Mouse (Mus musculus) midbrain, embryonic 10.5 days (tissue): ENCODE results near the gene Krtap8-1. TPM values are rescaled to one million over a fixed set of nuclear protein-coding genes. Genes with fewer than 3 reads are reported as not detected.

Experiments
- DNase-seq: peaks from one replicate; pipeline ENCODE4 v3.0.0-alpha.2; 2017; ENCODE audit warnings: low spot score
- H3K27ac ChIP-seq: fragments of 300-500 bp; sonication (generic); replicated peaks from 2 replicates; pipeline ENCODE4 v1.5.1; 2016; ENCODE audit warnings: mild to moderate bottlenecking
- H3K27me3 ChIP-seq: fragments of 300-500 bp; sonication (generic); 2 replicates; pipeline ENCODE4 v1.6.1; 2016; ENCODE audit warnings: low read depth, mild to moderate bottlenecking; ENCODE audit not compliant: poor library complexity, severe bottlenecking
- H3K36me3 ChIP-seq: fragments of 300-500 bp; sonication (generic); 2 replicates; pipeline ENCODE4 v1.6.1; 2016; ENCODE audit warnings: mild to moderate bottlenecking, moderate library complexity
- H3K4me1 ChIP-seq: fragments of 300-500 bp; sonication (generic); 2 replicates; pipeline ENCODE4 v1.6.1; 2016
- H3K4me3 ChIP-seq: fragments of 300-500 bp; sonication (generic); 2 replicates; pipeline ENCODE4 v1.5.1; 2016; ENCODE audit warnings: mild to moderate bottlenecking, moderate library complexity
- H3K9me3 ChIP-seq: fragments of 300-500 bp; sonication (generic); replicated peaks from 2 replicates; pipeline ENCODE4 v1.6.1; 2016; ENCODE audit warnings: mild to moderate bottlenecking
- WGBS: fragments of 180-500 bp; shearing (Covaris S2); methylation state at CpG from one replicate; pipeline ENCODE4 v1.1.7; 2016; 5-methylcytosine and 5-hydroxymethylcytosine counted together
- polyA plus RNA-seq: library from polyadenylated mRNA; unstranded; fragments of >200 nt; fragmentation: Nextera tagmentation; extraction: Ambion mirVana; gene quantifications from 2 replicates; pipeline ENCODE4 v1.2.1, GENCODE M21; 2016

Gene Krtap8-1
- polyA plus RNA-seq, result 0.25 TPM in 1 of 2 replicates, not detected in the other

DNA sequence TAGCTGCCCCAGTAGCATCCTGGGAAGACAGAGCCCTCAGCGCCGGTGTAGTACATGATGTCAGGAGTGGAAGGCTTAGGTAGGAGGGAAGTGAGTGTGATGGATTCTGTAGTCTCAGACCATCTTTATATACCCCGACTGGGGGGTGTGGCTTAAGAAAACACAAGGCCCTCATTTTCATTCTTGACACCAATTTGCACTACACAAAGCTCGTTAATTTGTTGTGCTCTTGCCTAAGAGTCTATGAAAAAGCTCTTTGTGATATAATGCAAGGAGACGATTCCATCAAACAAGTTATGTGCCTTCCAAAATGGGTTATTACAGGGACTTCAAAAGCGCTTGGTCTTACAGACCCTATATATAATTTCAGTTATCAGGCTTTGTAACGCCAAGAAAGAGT is at the start of gene Krtap8-1:
Gene Krtap8-1, minus strand, starts transcription at position 101 of the 400 bp plus-strand sequence.
- no peak for DNase-seq
- Histone ChIP-seq H3K27ac (no peak within 1 kb of the TSS), H3K27me3 (no peaks in the 10 kb centered on the region), H3K9me3 (no peaks in the 10 kb centered on the region), H3K4me3 (no peak within 1 kb of the TSS), H3K4me1 (no peaks in the 10 kb centered on the region), H3K36me3 (no peaks in the 10 kb centered on the region)
- WGBS, result 89% methylated on average over 7 of the region's 7 CpGs

DNA sequence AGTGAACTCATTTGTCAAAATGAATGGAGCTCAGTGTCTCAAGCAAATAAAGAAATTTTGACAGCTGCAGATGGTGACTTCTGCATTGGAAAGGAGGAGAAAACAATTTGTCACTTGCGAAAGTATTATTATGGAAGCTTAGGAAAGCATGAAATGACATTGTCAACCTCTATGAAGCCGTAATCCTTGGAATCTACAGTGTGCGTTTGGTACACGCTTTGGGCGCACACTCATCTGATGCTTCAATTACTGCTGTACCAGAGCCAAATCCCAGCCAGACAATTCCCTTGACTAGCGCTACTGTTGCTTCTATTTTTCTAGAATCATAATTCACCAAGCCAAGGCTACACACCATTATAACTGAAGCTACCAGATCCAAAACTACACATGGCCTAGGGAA is 49.6 kb upstream of the Krtap8-1 start:
- no peak overlapping the region for H3K4me3 ChIP-seq
- peaks cover 5% of the 10 kb centered on the region; the same call in 1 of the 2 replicates for H3K4me1 ChIP-seq
- DNase-seq, result no peak
- 96% methylated on average over 6 of the region's 6 CpGs for WGBS
- no peaks in the 10 kb centered on the region for H3K27me3 ChIP-seq
- no peak overlapping the region for H3K27ac ChIP-seq
- H3K9me3 ChIP-seq, result no peaks in the 10 kb centered on the region
- no peaks in the 10 kb centered on the region for H3K36me3 ChIP-seq

DNA sequence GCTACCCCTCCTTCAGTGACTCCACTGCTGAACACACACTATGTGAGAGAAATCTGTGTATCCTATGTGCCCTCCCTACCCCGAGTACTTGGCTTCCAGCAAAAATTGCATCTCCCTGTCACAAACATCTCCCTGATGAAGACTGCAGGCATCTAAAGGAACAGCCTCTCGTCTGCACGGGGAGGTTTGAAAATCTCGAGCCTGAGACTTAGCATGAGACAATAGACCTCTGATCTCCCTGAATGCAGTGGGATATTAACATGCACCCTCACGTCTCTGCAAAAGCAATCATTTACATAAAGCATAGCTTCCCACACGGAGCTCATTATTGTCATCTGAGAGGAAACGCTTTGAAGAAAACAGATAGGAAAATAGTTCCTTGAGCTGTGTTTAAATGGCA is 42.8 kb upstream of the Krtap8-1 start:
- peaks cover 41% of the 10 kb centered on the region for H3K4me1 ChIP-seq
- H3K27ac ChIP-seq, result peak overlapping the region; percentile 81
- no peak overlapping the region for H3K4me3 ChIP-seq
- peak; percentile 22 for DNase-seq
- H3K27me3 ChIP-seq, result no peaks in the 10 kb centered on the region
- 25% methylated on average over 7 of the region's 7 CpGs for WGBS
- H3K36me3 ChIP-seq, result no peaks in the 10 kb centered on the region
- H3K9me3 ChIP-seq, result no peaks in the 10 kb centered on the region

DNA sequence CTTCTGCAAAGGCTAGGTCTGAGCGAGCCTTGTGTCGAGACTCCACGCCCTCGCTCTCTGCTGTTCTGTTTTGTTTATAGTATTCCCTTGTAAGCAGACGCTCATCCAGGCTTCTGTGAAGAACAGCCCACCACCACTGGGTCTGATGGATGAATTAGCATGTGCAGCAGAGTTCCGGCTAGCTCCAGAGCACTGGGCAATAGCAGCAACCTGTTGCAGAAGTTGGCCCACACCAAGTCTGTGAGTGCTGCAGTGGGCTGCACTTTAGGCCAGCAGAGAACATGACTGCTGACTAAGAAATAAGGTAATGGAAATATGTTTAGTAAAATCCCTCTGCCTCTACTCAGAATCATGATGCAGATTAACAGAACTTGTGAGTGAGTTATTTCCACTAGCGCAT is 42.1 kb upstream of the Krtap8-1 start:
- WGBS, result 73% methylated on average over 7 of the region's 7 CpGs
- DNase-seq, result no peak

DNA sequence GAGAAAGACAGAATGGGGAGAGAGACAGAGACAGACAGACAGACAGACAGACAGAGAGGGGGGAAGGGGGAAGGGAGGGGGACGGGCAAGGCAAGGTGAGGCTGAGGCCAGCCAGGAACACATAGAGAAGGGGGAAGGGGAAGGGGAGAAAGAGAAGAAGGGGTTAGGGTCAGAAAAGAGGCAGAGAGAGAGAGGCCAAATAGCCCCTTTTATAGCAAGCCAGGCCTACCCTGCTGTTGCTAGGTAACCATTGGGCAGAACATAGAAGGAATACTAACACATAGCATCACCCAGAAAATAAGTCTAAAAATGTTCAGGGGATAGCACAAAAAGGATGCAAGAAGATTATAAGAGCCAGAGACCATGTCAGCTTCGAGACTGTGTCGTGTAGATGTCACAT is 40.6 kb upstream of the Krtap8-1 start:
- H3K36me3 ChIP-seq, result no peaks in the 10 kb centered on the region
- no peak overlapping the region for H3K4me3 ChIP-seq
- peak overlapping the region; percentile 75; the same call in 1 of the 2 replicates for H3K27ac ChIP-seq
- H3K27me3 ChIP-seq, result no peaks in the 10 kb centered on the region
- no peak for DNase-seq
- WGBS, result 52% methylated on average over 3 of the region's 3 CpGs
- no peaks in the 10 kb centered on the region for H3K9me3 ChIP-seq
- H3K4me1 ChIP-seq, result peaks cover 41% of the 10 kb centered on the region

More for the DNA sequence above, 42.1 kb upstream of the Krtap8-1 start:
- no peaks in the 10 kb centered on the region for H3K36me3 ChIP-seq
- peak overlapping the region; percentile 81 for H3K27ac ChIP-seq
- no peaks in the 10 kb centered on the region for H3K9me3 ChIP-seq
- H3K4me3 ChIP-seq, result no peak overlapping the region
- H3K4me1 ChIP-seq, result peaks cover 41% of the 10 kb centered on the region
- H3K27me3 ChIP-seq, result no peaks in the 10 kb centered on the region

DNA sequence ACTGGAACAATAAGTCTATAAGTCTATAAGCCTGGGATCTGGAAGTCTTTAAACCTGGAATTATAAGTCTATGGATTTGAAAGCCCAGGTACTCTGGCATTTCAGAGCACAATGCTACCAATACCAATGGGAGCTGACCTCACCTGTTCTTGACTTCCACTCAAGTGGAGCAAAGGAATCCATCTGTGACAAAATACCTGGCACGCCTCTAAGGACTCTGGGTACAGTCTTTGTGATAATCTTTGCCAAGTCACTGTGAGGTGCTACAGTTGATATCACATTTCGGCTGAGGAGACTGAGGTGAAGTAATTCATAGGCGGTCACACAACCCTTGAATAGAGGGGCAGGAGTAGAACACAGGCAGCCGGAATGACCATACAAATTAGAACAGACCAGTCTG is 33.2 kb upstream of the Krtap8-1 start:
- DNase-seq, result no peak
- Histone ChIP-seq H3K27me3 (no peaks in the 10 kb centered on the region), H3K27ac (no peak overlapping the region), H3K9me3 (no peaks in the 10 kb centered on the region), H3K4me1 (no peaks in the 10 kb centered on the region), H3K36me3 (no peaks in the 10 kb centered on the region), H3K4me3 (no peak overlapping the region)
- WGBS, result 94% methylated on average over 4 of the region's 4 CpGs

DNA sequence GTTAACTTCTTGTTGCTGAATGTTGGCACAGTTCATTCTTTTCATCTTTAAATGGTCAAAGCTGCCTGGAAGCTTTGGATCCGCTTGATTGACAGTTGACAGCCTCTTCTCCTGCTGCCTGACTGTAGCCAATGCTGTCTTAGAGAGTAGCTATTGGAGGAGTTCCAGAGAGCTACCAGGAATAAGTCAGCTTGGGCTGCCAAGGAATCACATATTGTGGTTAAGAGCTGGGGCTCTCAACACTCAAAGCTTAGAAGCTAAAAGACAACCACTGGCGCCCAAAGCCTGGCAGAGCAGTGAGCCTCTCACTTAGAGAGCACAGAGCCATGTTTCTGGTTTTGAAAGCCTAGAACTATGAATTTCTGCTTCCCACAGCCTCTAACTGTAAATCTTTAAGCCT is 32.8 kb upstream of the Krtap8-1 start:
- Histone ChIP-seq H3K36me3 (no peaks in the 10 kb centered on the region), H3K27ac (no peak overlapping the region), H3K9me3 (no peaks in the 10 kb centered on the region), H3K27me3 (no peaks in the 10 kb centered on the region), H3K4me3 (no peak overlapping the region), H3K4me1 (no peaks in the 10 kb centered on the region)
- no peak for DNase-seq
- WGBS, result 90% methylated on average over 2 of the region's 2 CpGs

DNA sequence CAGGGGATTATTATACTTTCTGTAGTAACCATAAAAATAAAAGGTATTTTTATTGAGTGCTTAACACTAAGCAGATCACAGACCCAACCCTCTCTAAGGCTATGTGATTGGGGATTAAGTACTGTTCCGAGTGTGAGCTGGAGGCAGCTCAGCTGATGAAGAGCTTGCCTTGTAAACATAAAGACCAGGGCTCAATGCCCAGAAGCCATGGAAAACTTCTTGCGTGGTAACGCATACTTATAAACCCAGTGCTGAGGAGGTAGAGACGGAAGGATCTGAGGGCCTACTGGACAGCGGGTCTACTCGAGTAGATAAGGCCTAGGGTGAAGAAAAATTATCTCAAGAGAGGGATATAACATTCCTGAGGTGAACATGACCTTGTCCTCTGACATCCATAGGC is 32.3 kb upstream of the Krtap8-1 start:
- H3K27ac ChIP-seq, result no peak overlapping the region
- no peak overlapping the region for H3K4me3 ChIP-seq
- H3K36me3 ChIP-seq, result no peaks in the 10 kb centered on the region
- H3K27me3 ChIP-seq, result no peaks in the 10 kb centered on the region
- no peaks in the 10 kb centered on the region for H3K9me3 ChIP-seq
- H3K4me1 ChIP-seq, result no peaks in the 10 kb centered on the region
- 95% methylated on average over 6 of the region's 6 CpGs for WGBS
- no peak for DNase-seq

DNA sequence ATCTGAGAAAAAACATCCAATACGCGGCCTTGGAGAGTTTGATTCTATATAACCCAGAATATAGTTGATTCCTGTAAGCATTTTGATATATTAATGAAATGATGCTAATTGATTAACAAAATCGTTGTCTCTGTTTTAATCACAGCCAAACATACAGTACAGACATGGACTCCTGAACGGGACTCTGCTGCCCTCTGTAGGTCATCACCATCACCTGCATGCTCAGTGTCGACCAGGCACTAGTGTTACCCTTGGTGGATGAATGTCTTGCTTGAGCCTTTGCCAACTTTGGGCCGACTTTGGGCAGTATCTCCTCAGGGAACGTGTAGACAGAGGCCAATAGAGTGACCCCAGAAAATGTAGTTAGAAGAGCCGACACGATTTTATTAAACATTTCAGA is 29.9 kb upstream of the Krtap8-1 start:
- 63% methylated on average over 9 of the region's 9 CpGs for WGBS
- DNase-seq, result peak; percentile 32
- H3K27ac ChIP-seq, result no peak overlapping the region

DNA sequence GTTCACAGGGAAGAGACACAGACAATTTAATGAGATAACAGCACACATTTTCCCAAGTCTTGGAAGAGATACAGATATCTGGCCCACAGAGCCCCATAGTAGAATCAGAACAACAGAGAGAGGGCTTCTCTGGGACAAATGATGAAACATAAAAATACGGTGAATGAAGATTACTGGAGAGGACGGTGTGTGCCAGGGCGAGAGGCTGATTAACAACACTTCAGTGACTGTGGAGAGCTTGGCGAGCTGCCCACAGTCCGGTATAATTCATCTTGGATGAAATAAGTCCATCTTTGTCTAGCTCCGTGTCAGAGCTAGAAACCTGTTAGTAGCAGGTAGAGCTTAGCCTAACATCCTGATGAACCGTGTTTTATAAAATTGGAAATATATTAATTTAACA is 25.7 kb upstream of the Krtap8-1 start:
- no peak for DNase-seq
- H3K27me3 ChIP-seq, result no peaks in the 10 kb centered on the region
- H3K4me3 ChIP-seq, result no peak overlapping the region
- WGBS, result 93% methylated on average over 7 of the region's 7 CpGs
- no peaks in the 10 kb centered on the region for H3K36me3 ChIP-seq
- no peaks in the 10 kb centered on the region for H3K4me1 ChIP-seq
- H3K9me3 ChIP-seq, result no peaks in the 10 kb centered on the region
- no peak overlapping the region for H3K27ac ChIP-seq

More for the DNA sequence above, 29.9 kb upstream of the Krtap8-1 start:
- Histone ChIP-seq H3K4me1 (no peaks in the 10 kb centered on the region), H3K9me3 (no peaks in the 10 kb centered on the region), H3K36me3 (no peaks in the 10 kb centered on the region), H3K27me3 (no peaks in the 10 kb centered on the region), H3K4me3 (no peak overlapping the region)

DNA sequence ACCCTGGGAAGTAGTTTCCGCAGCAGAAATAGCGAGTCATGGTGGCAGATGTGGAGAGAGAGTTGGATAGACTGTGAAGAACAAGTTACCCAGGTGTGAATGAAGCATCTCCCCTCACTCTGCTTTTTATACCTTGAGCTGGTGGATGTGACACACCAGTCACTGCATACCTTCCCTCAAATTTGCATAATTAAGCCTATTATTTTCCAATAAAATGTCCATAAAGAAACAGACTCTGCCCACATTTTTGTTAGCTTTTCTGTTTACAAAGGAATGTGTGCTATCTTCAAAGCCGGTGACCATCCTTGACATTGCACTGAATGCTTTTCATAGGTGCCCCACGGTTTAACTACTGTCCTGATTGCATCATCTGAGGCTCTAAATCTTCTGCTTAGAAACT is 20.5 kb upstream of the Krtap8-1 start, which contains the start of gene Krtap7-1:
Gene Krtap7-1, minus strand, starts transcription at position 101 of the 400 bp plus-strand sequence.
- DNase-seq, result no peak
- Histone ChIP-seq H3K27ac (no peak within 1 kb of the TSS), H3K27me3 (no peaks in the 10 kb centered on the region), H3K9me3 (no peaks in the 10 kb centered on the region), H3K4me3 (no peak within 1 kb of the TSS), H3K4me1 (no peaks in the 10 kb centered on the region), H3K36me3 (no peaks in the 10 kb centered on the region)
- WGBS, result 88% methylated on average over 4 of the region's 4 CpGs

DNA sequence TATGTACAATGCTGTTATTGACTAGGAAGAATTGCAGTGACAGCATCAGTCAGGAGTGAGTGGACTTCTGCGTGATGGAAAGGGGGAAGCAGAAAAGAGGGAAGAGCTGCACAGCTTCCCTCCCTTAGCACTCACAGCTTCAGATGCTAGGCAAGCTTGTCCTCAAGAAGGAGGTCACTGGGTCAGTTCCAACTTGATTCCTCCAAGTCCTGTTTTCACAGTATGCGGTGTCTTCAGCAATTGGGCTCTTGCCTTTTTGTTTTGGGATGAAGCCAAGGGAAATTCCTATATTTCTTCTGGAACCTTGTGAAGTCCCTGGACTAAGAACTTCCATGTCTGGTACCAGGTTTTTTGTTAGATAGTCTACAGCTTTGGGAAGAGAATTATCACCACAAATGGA is 15.8 kb upstream of the Krtap8-1 start:
- no peaks in the 10 kb centered on the region for H3K4me1 ChIP-seq
- H3K4me3 ChIP-seq, result no peak overlapping the region
- no peaks in the 10 kb centered on the region for H3K27me3 ChIP-seq
- no peak overlapping the region for H3K27ac ChIP-seq
- no peak for DNase-seq
- no peaks in the 10 kb centered on the region for H3K9me3 ChIP-seq
- 91% methylated on average over 2 of the region's 2 CpGs for WGBS
- no peaks in the 10 kb centered on the region for H3K36me3 ChIP-seq

DNA sequence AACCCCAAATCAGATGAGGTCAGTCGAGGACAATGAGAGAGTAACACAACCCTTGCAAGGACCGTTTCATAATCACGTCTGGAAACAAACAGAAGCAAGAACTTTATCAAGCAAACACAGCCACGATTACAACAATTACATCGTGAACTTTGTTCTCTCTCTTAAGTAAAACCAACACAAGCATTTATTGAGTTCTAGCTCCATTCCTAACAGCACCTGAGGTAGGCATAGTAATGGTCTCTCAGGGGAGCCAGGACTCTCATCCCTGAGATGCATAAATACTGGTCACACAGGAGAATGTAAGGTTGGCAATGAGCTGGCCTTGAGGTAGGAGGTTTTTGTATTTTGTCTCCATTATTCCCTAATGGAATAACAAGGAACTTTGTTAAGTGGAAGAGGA is 14.1 kb upstream of the Krtap8-1 start:
- Histone ChIP-seq H3K27me3 (no peaks in the 10 kb centered on the region), H3K9me3 (no peaks in the 10 kb centered on the region), H3K36me3 (no peaks in the 10 kb centered on the region), H3K27ac (no peak overlapping the region), H3K4me1 (0 out of 2 replicates have a peak, but pooled peaks cover 2% of the 10 kb centered on the region), H3K4me3 (no peak overlapping the region)
- WGBS, result 91% methylated on average over 5 of the region's 5 CpGs
- DNase-seq, result no peak

DNA sequence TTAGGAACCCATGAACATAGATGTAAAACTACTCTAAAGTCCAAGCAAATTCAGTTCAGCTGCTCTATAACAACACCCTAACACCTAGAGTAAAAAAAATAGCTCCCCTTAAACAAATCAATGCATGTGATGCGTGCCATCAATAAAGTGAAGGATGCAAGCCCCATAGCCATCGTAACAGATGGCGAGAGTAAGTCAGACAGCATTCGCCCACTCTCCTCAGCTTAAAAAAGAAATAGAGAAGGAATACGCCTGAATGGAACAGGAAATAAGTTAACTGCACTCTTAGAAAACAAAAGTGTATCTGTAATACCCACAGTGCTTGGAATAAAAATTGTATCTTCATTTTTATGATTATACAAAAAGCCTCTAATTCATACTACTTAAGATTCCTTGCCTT is 9.2 kb upstream of the Krtap8-1 start:
- no peaks in the 10 kb centered on the region for H3K36me3 ChIP-seq
- no peak for DNase-seq
- 92% methylated on average over 5 of the region's 5 CpGs for WGBS
- H3K27me3 ChIP-seq, result no peaks in the 10 kb centered on the region
- H3K27ac ChIP-seq, result no peak overlapping the region
- no peaks in the 10 kb centered on the region for H3K9me3 ChIP-seq
- H3K4me1 ChIP-seq, result 0 out of 2 replicates have a peak, but pooled peaks cover 2% of the 10 kb centered on the region
- no peak overlapping the region for H3K4me3 ChIP-seq
